Mouse (Mus musculus): ENCODE data around the gene Susd5. TPM values are rescaled to one million over a fixed set of nuclear protein-coding genes. Genes with fewer than 3 reads are reported as not detected.
"Not testable (repeated sequence)": the region's sequence is repeated elsewhere in the genome, so short reads cannot be mapped to it uniquely, and the experiment has no call there.

The Susd5 gene
- polyA plus RNA-seq, 1 experiment from 2014 or later, result 0.49 TPM

DNA sequence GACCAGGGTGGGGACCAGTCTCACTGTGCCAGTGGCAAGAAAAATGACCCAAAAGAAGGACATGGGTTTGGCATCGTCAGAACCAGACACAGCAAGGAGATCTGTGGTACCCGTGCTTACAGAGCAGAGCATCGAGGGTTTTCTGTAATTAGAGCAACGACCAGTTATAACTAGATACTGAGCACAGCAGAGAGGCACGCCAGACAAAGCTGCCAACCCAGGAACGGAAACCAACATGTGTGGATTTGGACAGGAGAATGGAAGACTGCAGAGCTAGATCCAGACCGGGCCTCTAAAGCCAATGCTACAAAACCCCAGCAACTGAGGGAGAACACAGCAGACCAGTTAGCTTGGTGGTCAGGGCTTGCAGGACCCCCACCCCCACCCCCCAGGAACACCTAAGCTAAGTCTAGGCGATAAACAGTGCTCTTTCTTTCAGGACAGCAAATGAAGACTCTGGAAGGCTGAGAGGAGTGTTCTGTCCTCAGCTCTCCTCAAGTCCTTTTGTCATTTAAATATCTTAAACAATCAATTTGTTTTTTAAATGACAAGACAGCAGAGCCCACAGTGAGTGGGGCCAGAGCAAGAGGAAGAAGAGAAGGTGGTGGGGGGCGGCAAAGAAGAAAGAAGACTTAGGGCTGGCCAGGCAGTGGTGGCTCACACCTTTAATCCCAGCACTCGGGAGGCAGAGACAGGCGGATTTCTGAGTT, 30.3 kb downstream of the Susd5 start:
- no peaks in the 10 kb centered on the region for H3K9me3 ChIP-seq
- 79% methylated on average over 11 of the region's 11 CpGs for WGBS
- H3K4me1 ChIP-seq, result no peaks in the 10 kb centered on the region
- no peak overlapping the region for H3K27ac ChIP-seq
- H3K27me3 ChIP-seq (ENCODE audit: insufficient read depth, poor library complexity, severe bottlenecking), result no peaks in the 10 kb centered on the region
- H3K36me3 ChIP-seq, result no peaks in the 10 kb centered on the region
- no peak for DNase-seq (ENCODE audit: low spot score)
- no peak overlapping the region for H3K4me3 ChIP-seq

DNA sequence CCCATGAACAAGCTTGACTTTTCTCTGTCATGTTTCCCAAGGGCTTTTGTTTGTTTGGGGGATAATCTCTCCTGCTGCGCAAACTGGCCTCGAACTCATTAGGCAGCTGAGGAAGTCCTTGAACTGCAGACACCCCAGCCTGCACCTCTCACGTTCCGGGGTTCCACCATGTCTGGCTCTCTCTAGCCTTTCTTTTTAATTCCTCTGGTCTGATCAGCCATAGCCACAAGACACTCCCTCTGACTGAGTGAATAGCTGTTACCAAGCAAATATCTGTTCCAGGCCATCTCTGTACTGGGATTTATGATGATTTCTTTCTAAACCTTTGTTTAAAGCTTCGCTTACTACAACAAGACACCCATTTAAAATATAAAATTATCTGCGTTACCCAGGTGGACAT, 31.9 kb downstream of the Susd5 start:
- H3K9me3 ChIP-seq; H3K36me3 ChIP-seq; DNase-seq (ENCODE audit: low spot score); H3K27ac ChIP-seq; H3K4me1 ChIP-seq; H3K4me3 ChIP-seq; H3K27me3 ChIP-seq (ENCODE audit: insufficient read depth, poor library complexity, severe bottlenecking): not testable (repeated sequence)
- 87% methylated on average over 6 of the region's 6 CpGs for WGBS

DNA sequence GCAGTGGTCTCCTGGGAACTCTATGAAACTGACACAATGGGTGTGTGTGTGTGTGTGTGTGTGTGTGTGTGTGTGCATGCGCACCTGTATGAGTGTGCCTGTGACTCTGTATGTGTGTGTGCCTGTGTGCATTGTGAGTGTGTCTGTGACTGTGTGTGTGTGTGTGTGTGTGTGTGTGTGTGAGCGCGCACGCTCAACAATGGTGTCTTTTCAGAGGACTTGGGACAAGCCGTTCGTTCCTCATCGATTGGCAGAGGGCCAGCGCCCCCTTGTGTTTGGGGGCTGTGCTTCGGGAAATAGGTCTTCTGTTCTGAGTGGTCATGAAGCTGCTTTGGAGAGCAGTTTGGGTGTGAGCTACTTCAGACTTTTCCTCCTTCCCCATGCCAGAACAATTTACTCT, 35.2 kb downstream of the Susd5 start:
- 16% methylated on average over 9 of the region's 9 CpGs for WGBS
- not testable (repeated sequence) for H3K4me3 ChIP-seq; H3K4me1 ChIP-seq; H3K36me3 ChIP-seq; H3K27me3 ChIP-seq (ENCODE audit: insufficient read depth, poor library complexity, severe bottlenecking); H3K27ac ChIP-seq; H3K9me3 ChIP-seq; DNase-seq (ENCODE audit: low spot score)

DNA sequence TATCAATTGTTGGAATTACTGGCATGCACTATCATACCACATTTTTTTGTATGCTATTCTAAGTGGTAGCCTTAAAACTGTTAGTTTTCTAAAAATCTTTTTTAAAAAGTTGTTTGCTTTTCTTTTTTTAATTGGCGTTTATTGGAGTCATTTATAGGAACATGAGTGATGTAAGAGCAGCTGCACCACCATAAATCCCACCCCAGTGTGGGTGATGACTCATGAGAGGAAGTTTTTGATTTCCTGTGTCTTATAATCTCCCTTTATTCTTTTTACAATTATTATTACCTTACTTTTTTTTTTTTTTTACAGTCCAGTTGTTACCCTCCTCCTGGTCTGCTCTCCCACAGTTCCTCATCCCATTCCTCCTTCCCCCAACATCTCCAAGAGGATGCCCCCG, 37.9 kb downstream of the Susd5 start:
- no peak for DNase-seq (ENCODE audit: low spot score)
- Histone ChIP-seq H3K9me3 (no peaks in the 10 kb centered on the region), H3K4me1 (peaks cover 9% of the 10 kb centered on the region), H3K36me3 (no peaks in the 10 kb centered on the region), H3K27ac (no peak overlapping the region), H3K27me3 (ENCODE audit: insufficient read depth, poor library complexity, severe bottlenecking) (no peaks in the 10 kb centered on the region), H3K4me3 (no peak overlapping the region)
- WGBS, result 86% methylated on average over 2 of the region's 2 CpGs

DNA sequence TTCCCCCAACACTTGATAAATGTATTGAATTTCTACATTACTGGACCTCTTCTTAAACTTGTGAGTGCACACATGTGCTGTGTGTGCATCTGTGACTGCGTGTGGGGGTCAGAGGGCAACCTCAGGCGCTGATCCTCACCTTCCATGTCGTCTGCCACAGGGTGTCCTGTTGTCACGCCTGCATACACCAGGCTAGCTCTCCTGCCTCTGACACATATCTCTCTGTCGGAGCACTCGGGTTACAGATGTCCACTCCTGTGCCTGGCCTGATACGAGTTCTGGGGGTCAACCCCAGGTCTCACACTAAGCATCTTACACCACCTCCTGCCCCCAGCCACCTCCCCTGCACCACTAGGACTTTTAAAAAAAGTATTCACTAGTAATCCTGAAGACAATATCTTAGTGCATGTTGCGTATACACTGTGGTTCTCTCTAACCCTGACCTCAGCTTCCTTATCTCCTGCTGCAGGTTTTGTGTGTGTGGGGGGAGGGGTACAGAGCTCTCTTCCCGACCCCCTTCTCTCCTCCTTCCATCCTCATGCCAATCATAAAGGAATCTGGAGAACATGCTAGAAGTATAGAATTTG, 41.9 kb downstream of the Susd5 start:
- no peak for DNase-seq (ENCODE audit: low spot score)
- Histone ChIP-seq H3K36me3 (no peaks in the 10 kb centered on the region), H3K9me3 (no peaks in the 10 kb centered on the region), H3K27me3 (ENCODE audit: insufficient read depth, poor library complexity, severe bottlenecking) (no peaks in the 10 kb centered on the region), H3K4me3 (no peak overlapping the region), H3K27ac (no peak overlapping the region), H3K4me1 (peaks cover 9% of the 10 kb centered on the region)
- WGBS, result 57% methylated on average over 9 of the region's 9 CpGs

DNA sequence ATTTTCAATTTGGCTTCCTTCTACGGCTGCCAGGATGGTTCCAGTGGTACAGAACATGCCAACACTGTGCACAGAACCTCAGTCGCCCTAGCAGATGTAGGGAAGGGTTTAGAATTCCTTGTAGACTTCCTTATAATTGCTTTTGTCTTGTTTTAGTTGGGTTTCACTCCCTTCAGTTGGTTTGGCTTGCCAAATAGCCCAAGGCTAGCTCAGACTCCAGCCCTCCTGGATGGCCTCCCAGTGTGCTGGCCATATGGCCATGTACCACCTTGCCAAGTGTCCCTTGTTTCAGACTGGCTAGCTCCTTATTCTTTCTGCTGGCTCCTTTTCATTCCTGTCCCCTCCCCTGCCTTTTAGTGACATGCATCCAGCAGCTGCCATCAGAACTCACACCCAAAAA, 53.3 kb downstream of the Susd5 start:
- WGBS, result 80% methylated on average over 2 of the region's 2 CpGs
- DNase-seq (ENCODE audit: low spot score), result no peak
- H3K4me1 ChIP-seq, result no peaks in the 10 kb centered on the region

DNA sequence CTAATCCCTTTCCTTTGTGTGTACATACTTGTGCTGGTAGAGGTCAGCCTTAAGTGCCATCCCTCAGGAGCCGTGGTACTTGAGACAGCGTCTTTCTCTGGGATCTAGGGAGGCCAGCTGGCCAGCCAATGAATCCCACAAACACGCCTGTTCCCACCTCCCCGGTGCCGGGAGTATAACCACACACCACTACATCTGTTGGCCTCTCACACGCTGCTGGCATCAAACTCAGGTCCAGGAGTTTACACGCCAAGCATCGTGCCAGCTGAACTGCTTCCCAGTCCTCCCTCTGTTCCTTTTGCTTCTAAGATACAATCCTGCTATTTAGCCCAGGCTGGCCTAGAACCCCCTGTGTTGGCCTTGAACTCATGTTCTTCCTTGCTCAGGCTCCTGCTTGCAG, 54.2 kb downstream of the Susd5 start:
- no peak overlapping the region for H3K27ac ChIP-seq
- H3K9me3 ChIP-seq, result no peaks in the 10 kb centered on the region
- no peak for DNase-seq (ENCODE audit: low spot score)
- 85% methylated on average over 8 of the region's 8 CpGs for WGBS
- H3K27me3 ChIP-seq (ENCODE audit: insufficient read depth, poor library complexity, severe bottlenecking), result no peaks in the 10 kb centered on the region
- no peaks in the 10 kb centered on the region for H3K4me1 ChIP-seq
- H3K4me3 ChIP-seq, result no peak overlapping the region
- no peaks in the 10 kb centered on the region for H3K36me3 ChIP-seq

More for the DNA sequence above, 53.3 kb downstream of the Susd5 start:
- Histone ChIP-seq H3K27me3 (ENCODE audit: insufficient read depth, poor library complexity, severe bottlenecking) (no peaks in the 10 kb centered on the region), H3K4me3 (no peak overlapping the region), H3K9me3 (no peaks in the 10 kb centered on the region), H3K36me3 (no peaks in the 10 kb centered on the region), H3K27ac (no peak overlapping the region)

DNA sequence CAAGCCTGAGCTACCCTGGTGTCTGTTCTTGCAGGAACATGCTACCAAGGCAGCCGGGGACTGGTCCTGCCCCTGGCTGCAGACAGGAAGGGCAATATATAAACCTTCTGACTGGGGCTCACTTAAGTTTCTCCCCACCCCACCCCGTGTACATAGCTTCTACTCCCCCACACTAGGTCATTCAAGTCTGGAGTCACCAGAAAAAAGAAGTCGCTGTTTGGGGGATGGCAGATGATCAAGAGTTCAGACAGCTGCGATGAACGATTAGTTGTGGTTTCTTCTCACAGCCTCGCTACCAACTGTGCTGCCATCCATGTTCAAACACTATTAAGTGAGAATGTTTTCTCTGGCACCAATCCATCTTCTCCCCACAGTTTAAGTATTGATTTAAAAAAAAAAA, 55.3 kb downstream of the Susd5 start:
- H3K4me1 ChIP-seq, result no peaks in the 10 kb centered on the region
- H3K36me3 ChIP-seq, result no peaks in the 10 kb centered on the region
- no peak overlapping the region for H3K27ac ChIP-seq
- WGBS, result 73% methylated on average over 6 of the region's 6 CpGs
- no peak for DNase-seq (ENCODE audit: low spot score)
- no peaks in the 10 kb centered on the region for H3K27me3 ChIP-seq (ENCODE audit: insufficient read depth, poor library complexity, severe bottlenecking)
- H3K4me3 ChIP-seq, result no peak overlapping the region
- H3K9me3 ChIP-seq, result no peaks in the 10 kb centered on the region

DNA sequence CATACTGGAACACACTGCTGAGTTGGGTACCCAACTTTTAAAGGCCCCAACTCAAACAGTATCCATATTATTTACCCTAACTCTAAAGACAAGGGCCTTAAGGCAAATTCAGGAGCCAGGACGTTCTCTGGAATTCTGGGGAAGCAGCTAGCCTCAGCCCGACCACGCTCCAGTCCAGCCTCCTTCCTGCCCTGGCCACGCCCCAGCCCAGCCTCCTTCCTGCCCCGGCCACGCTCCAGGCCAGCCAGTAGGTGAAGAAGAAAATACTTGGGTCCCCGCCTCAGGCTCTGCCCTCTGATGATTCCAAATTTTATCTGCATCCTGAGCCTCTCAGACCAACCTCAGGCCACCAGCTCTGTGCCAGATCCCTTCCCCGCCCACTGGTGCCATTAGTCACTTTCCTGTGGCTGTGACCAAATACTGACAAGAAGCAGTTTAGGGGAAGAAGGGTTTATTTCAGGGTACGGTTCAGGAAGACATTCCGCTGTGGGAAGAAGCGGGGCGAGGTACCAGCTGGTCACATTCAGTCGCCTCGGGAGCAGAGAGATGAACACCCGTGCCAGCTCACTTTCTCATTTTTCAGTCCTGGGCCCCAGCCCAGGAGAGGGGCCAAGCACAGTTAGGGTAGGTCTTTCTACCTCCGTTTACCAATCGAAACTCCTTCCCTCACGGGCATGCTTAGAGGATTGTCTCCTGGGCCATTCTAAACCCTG, 57.1 kb downstream of the Susd5 start:
- DNase-seq (ENCODE audit: low spot score), result no peak
- Histone ChIP-seq H3K27ac (no peak overlapping the region), H3K9me3 (no peaks in the 10 kb centered on the region), H3K4me1 (no peaks in the 10 kb centered on the region), H3K36me3 (no peaks in the 10 kb centered on the region), H3K4me3 (no peak overlapping the region), H3K27me3 (ENCODE audit: insufficient read depth, poor library complexity, severe bottlenecking) (no peaks in the 10 kb centered on the region)
- 79% methylated on average over 18 of the region's 18 CpGs for WGBS

DNA sequence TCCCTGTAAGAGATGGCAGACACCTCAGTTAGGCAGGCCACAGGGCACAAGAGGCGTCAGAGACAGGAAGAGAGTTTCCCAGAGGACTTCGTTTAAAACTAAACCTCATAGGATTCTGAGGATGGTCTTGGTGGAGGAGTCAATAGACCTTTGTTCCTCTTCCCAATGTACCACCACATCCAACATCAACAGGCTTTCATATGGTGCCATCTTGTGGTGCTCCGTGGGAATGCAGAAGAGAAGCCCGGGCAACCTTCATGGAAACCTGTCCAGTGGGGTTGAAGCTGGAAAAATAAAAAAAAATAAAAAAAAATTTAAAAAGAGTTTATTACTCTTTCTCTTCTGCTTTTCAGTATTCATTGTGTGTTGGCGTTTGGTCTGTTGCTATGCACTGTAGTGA, 59.7 kb downstream of the Susd5 start:
- not testable (repeated sequence) for H3K36me3 ChIP-seq; H3K27ac ChIP-seq; H3K4me3 ChIP-seq; DNase-seq (ENCODE audit: low spot score); H3K27me3 ChIP-seq (ENCODE audit: insufficient read depth, poor library complexity, severe bottlenecking); H3K4me1 ChIP-seq; H3K9me3 ChIP-seq
- 24% methylated on average over 5 of the region's 5 CpGs for WGBS

DNA sequence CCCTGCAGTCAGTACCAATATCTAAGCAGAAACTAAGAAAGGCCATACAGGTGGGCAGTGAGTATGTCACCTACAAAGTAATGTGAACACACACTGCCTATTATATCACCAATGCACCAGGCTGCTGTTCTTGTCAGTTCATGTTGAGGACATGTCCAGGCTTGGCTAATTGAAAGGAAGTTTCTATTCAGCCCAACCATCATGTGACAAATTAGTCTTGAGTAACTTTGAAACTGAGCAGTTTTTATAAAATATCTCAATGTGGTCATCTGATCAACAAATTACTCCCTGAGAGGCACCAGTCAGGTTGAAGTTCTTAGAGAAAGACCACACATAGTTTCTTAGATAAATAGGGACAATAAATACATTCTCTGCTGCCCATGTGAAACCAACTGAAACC, 65.9 kb downstream of the Susd5 start:
- DNase-seq (ENCODE audit: low spot score); H3K27ac ChIP-seq; H3K4me3 ChIP-seq; H3K4me1 ChIP-seq; H3K27me3 ChIP-seq (ENCODE audit: insufficient read depth, poor library complexity, severe bottlenecking); H3K36me3 ChIP-seq; H3K9me3 ChIP-seq: not testable (repeated sequence)

DNA sequence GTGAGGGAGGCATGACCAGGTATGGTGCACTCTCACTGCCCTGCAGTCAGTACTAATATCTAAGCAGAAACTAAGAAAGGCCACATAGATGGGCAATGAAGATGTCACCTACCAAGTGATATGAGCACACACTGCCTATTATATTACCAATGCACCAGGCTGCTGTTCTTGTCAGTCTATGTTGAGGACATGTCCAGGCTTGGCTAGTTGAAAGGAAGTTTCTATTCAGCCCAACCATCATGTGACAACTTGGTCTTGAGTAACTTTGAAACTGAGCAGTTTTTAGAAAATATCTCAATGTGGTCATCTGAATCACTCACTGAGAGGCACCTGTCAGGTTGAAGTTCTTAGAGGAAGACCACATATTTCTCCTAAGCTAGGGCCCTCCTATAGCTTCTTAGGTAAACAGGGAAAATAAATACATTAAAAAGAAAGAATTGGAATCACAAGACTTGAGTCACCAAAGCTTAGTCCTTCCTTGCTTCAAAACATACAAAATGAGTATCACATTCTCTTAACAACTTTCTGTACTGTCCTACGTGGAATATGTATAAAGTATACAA, 72.4 kb downstream of the Susd5 start:
- not testable (repeated sequence) for H3K9me3 ChIP-seq; H3K27ac ChIP-seq; H3K4me3 ChIP-seq; H3K4me1 ChIP-seq; H3K27me3 ChIP-seq (ENCODE audit: insufficient read depth, poor library complexity, severe bottlenecking); DNase-seq (ENCODE audit: low spot score); H3K36me3 ChIP-seq
- 67% methylated on average over 1 of the region's 1 CpGs for WGBS
